Mouse (Mus musculus) gastrocnemius, postnatal 36 days (tissue): ENCODE results near the gene Cts7. TPM values are rescaled to one million over a fixed set of nuclear protein-coding genes. Genes with fewer than 3 reads are reported as not detected.

Experiments
- DNase-seq, 2 experiments: peaks; one replicate each; pipeline ENCODE4 v3.0.0; 2022
- intact Hi-C: fragments of 180-260 bp; cut with DNase I; formaldehyde crosslinking; loops from one replicate; pipeline ENCODE4 v1.15.1; 2025
- long read RNA-seq, 2 experiments: library from polyadenylated mRNA; stranded (forward); transcript quantifications; one replicate each; pipeline ENCODE4 v2.0.0; 2021
- microRNA-seq, 2 experiments: library from miRNA; unstranded; fragments of <30 nt; microRNA quantifications; one replicate each; pipeline ENCODE4 v1.2.0; 2021
- total RNA-seq, 2 experiments: library from RNA; stranded (reverse); gene quantifications; 2 replicates each; pipeline ENCODE4 v1.2.3; 2021

Cts7 gene
- not detected for total RNA-seq
- long read RNA-seq, experiment 1 = 0 reads
- long read RNA-seq, experiment 2 = 0 reads

GRCm38 (mm10) chr13:61358097-61358496 is at the start of gene Cts7:
Gene Cts7 (minus strand): TSS chr13:61358197.
- intact Hi-C loops = no loop called here
- no peak for DNase-seq

Small RNA genes within 50 kb of the gene (microRNA-seq; reads per million reads assigned to microRNA genes)
- 0 reads per million in 2 experiments for gene Gm27704

Other genes with a start within 250 kb of the Cts7 start
- gene Ctsr, start 193.9 kb downstream of the Cts7 start, total RNA-seq = not detected
- gene Cts6, start 154.8 kb downstream of the Cts7 start, total RNA-seq = not detected
- not detected for gene Cts8, start 102.8 kb downstream of the Cts7 start, total RNA-seq
- gene Gm49398, start 69.4 kb downstream of the Cts7 start, total RNA-seq = not detected
- gene Ctsm, start 183.6 kb upstream of the Cts7 start, total RNA-seq = not detected
- gene Gm49352, start 210.0 kb upstream of the Cts7 start, total RNA-seq = not detected
- not detected for gene Cts3, start 211.9 kb upstream of the Cts7 start, total RNA-seq